Mouse (Mus musculus) ES-E14 (cell line): Measurements from ENCODE around the gene Reln. TPM values are rescaled to one million over a fixed set of nuclear protein-coding genes. Genes with fewer than 3 reads are reported as not detected.

Experiments used
- DNase-seq: peaks from one replicate; pipeline ENCODE4 v3.0.0-alpha.2; 2013; ENCODE audit warnings: low read depth, low spot score
- H3K27ac ChIP-seq: 2 replicates; pipeline ENCODE4 v1.5.1; 2012; ENCODE audit warnings: low read depth, mild to moderate bottlenecking, low read length, moderate library complexity, mixed read lengths; ENCODE audit not compliant: poor library complexity, insufficient read depth, severe bottlenecking
- H3K36me3 ChIP-seq: 2 replicates; pipeline ENCODE4 v1.6.1; 2012; ENCODE audit warnings: mild to moderate bottlenecking, low read length, moderate library complexity, mixed read lengths; ENCODE audit not compliant: control insufficient read depth, poor library complexity, insufficient read depth, severe bottlenecking
- H3K4me1 ChIP-seq, 2 experiments: fragments of 150-350 bp in 1 of 2; sonication (generic) in 1 of 2; 2 replicates each; pipeline ENCODE4 v1.6.1; 2012; ENCODE audit warnings: low read length in 2 of 2, mild to moderate bottlenecking in 1 of 2, mixed read lengths in 1 of 2; ENCODE audit not compliant: control insufficient read depth in 2 of 2, insufficient read depth in 2 of 2, poor library complexity in 1 of 2
- H3K4me3 ChIP-seq, 2 experiments: fragments of 150-350 bp in 1 of 2; sonication (generic) in 1 of 2; 2 replicates each; pipeline ENCODE4 v1.5.1; 2012; ENCODE audit warnings: low read length in 2 of 2, low read depth in 1 of 2, mild to moderate bottlenecking in 1 of 2, mixed read lengths in 1 of 2; ENCODE audit not compliant: insufficient read depth in 1 of 2, poor library complexity in 1 of 2, severe bottlenecking in 1 of 2
- H3K9ac ChIP-seq: 2 replicates; pipeline ENCODE4 v1.6.1; 2012; ENCODE audit warnings: low read depth, mild to moderate bottlenecking, low read length, mixed read lengths; ENCODE audit not compliant: poor library complexity, insufficient read depth, severe bottlenecking
- H3K9me3 ChIP-seq: fragments of 150-350 bp; sonication (generic); 2 replicates; pipeline ENCODE4 v1.6.1; 2012; ENCODE audit warnings: low read depth, mild to moderate bottlenecking, low read length; ENCODE audit not compliant: control insufficient read depth, insufficient read depth
- CHD2 ChIP-seq: IDR thresholded peaks from 2 replicates; pipeline ENCODE4 v1.6.1; 2014; ENCODE audit warnings: mild to moderate bottlenecking, low read depth, low read length, inconsistent platforms
- HCFC1 ChIP-seq: IDR thresholded peaks from 2 replicates; pipeline ENCODE4 v1.6.1; 2012; ENCODE audit warnings: low read length, inconsistent platforms, borderline replicate concordance; ENCODE audit not compliant: insufficient read depth
- MAFK ChIP-seq: IDR thresholded peaks from 2 replicates; pipeline ENCODE4 v1.6.1; 2014; ENCODE audit warnings: mild to moderate bottlenecking, low read depth, low read length, inconsistent platforms; ENCODE audit not compliant: insufficient read depth
- ZC3H11A ChIP-seq: IDR thresholded peaks from 2 replicates; pipeline ENCODE4 v1.6.1; 2012; ENCODE audit warnings: low read depth, mild to moderate bottlenecking, inconsistent platforms, low read length, borderline replicate concordance
- ZNF384 ChIP-seq: IDR thresholded peaks from 2 replicates; pipeline ENCODE4 v1.6.1; 2012; ENCODE audit warnings: low read depth, low read length, inconsistent platforms
- in situ Hi-C, 2 experiments: fragments of 600-800 bp; cut with MboI; formaldehyde crosslinking; loops; one replicate each; pipeline ENCODE4 v1.15.1; 2025; ENCODE audit warnings: low sequenced_read_pairs in 2 of 2, inconsistent platforms in 1 of 2; ENCODE audit not compliant: unreplicated experiment in 2 of 2
- total RNA-seq: library from RNA; depleted of rRNA; stranded (reverse); fragments of 300-350 nt; gene quantifications from 2 replicates; pipeline ENCODE4 v1.2.3, GENCODE M21; 2012

The Reln gene
- total RNA-seq, 1 experiment = 2.1 TPM

DNA sequence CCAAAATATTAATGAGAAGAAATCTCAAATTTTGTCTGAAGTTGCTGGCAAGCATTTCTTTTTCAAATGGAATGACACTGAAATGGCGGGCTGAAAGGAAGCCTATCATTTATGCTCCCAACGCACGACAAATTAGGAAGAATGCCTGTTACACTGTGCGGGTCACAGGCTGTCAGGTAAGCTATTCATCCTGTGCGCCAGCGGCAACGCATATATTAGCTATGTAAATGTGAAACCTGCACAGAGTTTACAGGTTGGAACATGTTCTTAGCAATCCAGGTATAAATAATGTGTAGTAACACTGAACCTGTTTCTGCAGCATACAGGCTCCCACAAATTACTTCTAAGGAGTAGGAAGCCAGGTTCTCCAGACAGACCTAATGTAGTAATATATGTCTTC, 152.7 kb downstream of the Reln start:
- no peaks in the 10 kb centered on the region for H3K9me3 ChIP-seq
- no peak overlapping the region for H3K4me3 ChIP-seq
- H3K9ac ChIP-seq = no peak overlapping the region
- no peak for DNase-seq
- TF ChIP-seq ZNF384 (no peak), ZC3H11A (no peak), MAFK (no peak), HCFC1 (no peak), CHD2 (no peak)
- H3K36me3 ChIP-seq = no peaks in the 10 kb centered on the region
- in situ Hi-C loops = no loop called here
- no peak overlapping the region for H3K27ac ChIP-seq
- H3K4me1 ChIP-seq = no peaks in the 10 kb centered on the region

DNA sequence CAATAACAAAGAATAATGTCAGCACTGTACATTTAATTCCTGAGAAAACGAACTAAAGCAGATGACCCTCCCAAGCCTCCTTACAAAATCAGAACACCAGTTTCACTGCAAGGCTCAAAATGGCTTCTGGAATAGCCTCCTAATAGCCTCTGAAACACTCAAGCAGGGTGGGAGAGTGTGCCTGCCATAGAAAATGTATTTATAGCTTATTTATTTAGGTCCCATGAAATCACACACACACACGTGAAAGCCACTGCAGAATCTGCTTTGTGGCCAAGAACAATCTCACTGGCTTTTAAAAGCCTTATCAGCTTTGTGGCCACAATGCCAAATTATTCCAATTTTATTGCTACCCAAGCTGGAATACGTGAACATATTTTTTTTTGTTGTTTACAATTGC, 154.2 kb downstream of the Reln start:
- DNase-seq = no peak
- Histone ChIP-seq H3K36me3 (no peaks in the 10 kb centered on the region), H3K9ac (no peak overlapping the region), H3K9me3 (no peaks in the 10 kb centered on the region), H3K4me1 (no peaks in the 10 kb centered on the region), H3K27ac (no peak overlapping the region), H3K4me3 (no peak overlapping the region)
- in situ Hi-C loops = no loop called here
- TF ChIP-seq ZC3H11A = no peak
- TF ChIP-seq MAFK = no peak
- no peak for TF ChIP-seq ZNF384
- TF ChIP-seq CHD2 = no peak
- TF ChIP-seq HCFC1 = no peak

- Histone ChIP-seq H3K4me3 (no peak overlapping the region), H3K9me3 (no peaks in the 10 kb centered on the region), H3K4me1 (no peaks in the 10 kb centered on the region), H3K27ac (no peak overlapping the region), H3K9ac (no peak overlapping the region), H3K36me3 (no peaks in the 10 kb centered on the region)
- TF ChIP-seq MAFK (no peak), HCFC1 (no peak), ZC3H11A (no peak), CHD2 (no peak), ZNF384 (no peak)
- in situ Hi-C loops = no loop called here
- DNase-seq = no peak
These were observed 156.9 kb downstream of the Reln start for GRCm38 (mm10) chr5:22187599-22187998.

DNA sequence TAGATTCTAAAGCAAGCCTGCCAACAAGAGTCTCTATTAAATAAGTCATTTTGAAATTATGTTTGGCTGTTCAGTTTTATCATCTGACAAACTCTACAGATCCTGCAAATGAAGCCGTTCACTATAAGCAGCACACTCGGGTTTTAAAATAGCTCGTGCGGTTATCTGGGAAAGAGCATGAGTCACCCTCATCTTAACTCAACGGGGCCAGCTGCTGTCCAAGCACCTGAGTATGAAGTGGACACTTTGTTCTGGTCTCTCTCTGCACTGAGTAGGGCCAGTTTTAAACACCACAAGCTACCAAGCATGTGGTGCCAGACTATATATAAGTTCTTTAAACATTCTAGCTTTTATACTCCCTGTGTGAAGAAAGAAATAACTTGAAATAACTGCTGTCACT, 168.0 kb downstream of the Reln start:
- Histone ChIP-seq H3K27ac (no peak overlapping the region), H3K4me3 (no peak overlapping the region), H3K4me1 (no peaks in the 10 kb centered on the region)

GRCm38 (mm10) chr5:22171336-22171735, 173.2 kb downstream of the Reln start:
- no peaks in the 10 kb centered on the region for H3K4me1 ChIP-seq
- in situ Hi-C loops = no loop called here

More for the DNA sequence above, 168.0 kb downstream of the Reln start:
- Histone ChIP-seq H3K9ac (no peak overlapping the region), H3K36me3 (no peaks in the 10 kb centered on the region), H3K9me3 (no peaks in the 10 kb centered on the region)
- in situ Hi-C loops = no loop called here
- TF ChIP-seq ZC3H11A (no peak), MAFK (no peak), CHD2 (no peak), HCFC1 (no peak), ZNF384 (no peak)
- DNase-seq = no peak

More at GRCm38 (mm10) chr5:22171336-22171735, 173.2 kb downstream of the Reln start:
- H3K9me3 ChIP-seq = no peaks in the 10 kb centered on the region
- H3K9ac ChIP-seq = no peak overlapping the region
- H3K4me3 ChIP-seq = no peak overlapping the region
- no peak for TF ChIP-seq MAFK
- no peak for DNase-seq
- H3K36me3 ChIP-seq = no peaks in the 10 kb centered on the region
- H3K27ac ChIP-seq = no peak overlapping the region
